Mouse (Mus musculus): ENCODE data around the gene Ngf. TPM values are rescaled to one million over a fixed set of nuclear protein-coding genes. Genes with fewer than 3 reads are reported as not detected.

The Ngf gene
- polyA plus RNA-seq, 1 experiment, result 1.1 TPM

- Histone ChIP-seq H3K9ac (ENCODE audit: low read depth, poor library complexity, severe bottlenecking) (no peak overlapping the region), H3K4me1 (ENCODE audit: control insufficient read depth, insufficient read depth, low read length) (no peaks in the 10 kb centered on the region), H3K27me3 (ENCODE audit: control insufficient read depth, insufficient read depth, low read length, poor library complexity, severe bottlenecking) (0 out of 2 replicates have a peak, but pooled peaks cover 1% of the 10 kb centered on the region), H3K36me3 (ENCODE audit: control insufficient read depth, insufficient read depth, low read length, poor library complexity, severe bottlenecking) (no peaks in the 10 kb centered on the region), H3K9me3 (replicated peaks; ENCODE audit: control insufficient read depth, insufficient read depth, low read length, poor library complexity, severe bottlenecking) (no peaks in the 10 kb centered on the region), H3K27ac (ENCODE audit: insufficient read depth, low read length) (no peak overlapping the region), H3K4me3 (ENCODE audit: low read depth, low read length) (no peak overlapping the region)
- TF ChIP-seq EP300 (IDR thresholded peaks at IDR 0.05; ENCODE audit: insufficient read depth, low read depth, low read length), result no peak
- no peak for TF ChIP-seq CTCF (IDR thresholded peaks at IDR 0.05; ENCODE audit: low read depth, low read length)
- no peak for TF ChIP-seq POLR2A (IDR thresholded peaks at IDR 0.05; ENCODE audit: insufficient read depth, low read length)
These were observed 39.9 kb downstream of the Ngf start for GRCm38 (mm10) chr3:102509601-102510000.

GRCm38 (mm10) chr3:102516937-102517336 is 47.2 kb downstream of the Ngf start:
- Histone ChIP-seq H3K4me1 (ENCODE audit: control insufficient read depth, insufficient read depth, low read length) (no peaks in the 10 kb centered on the region), H3K27me3 (ENCODE audit: control insufficient read depth, insufficient read depth, low read length, poor library complexity, severe bottlenecking) (no peaks in the 10 kb centered on the region), H3K9ac (ENCODE audit: low read depth, poor library complexity, severe bottlenecking) (no peak overlapping the region), H3K4me3 (ENCODE audit: low read depth, low read length) (no peak overlapping the region), H3K9me3 (replicated peaks; ENCODE audit: control insufficient read depth, insufficient read depth, low read length, poor library complexity, severe bottlenecking) (no peaks in the 10 kb centered on the region), H3K27ac (ENCODE audit: insufficient read depth, low read length) (no peak overlapping the region), H3K36me3 (ENCODE audit: control insufficient read depth, insufficient read depth, low read length, poor library complexity, severe bottlenecking) (no peaks in the 10 kb centered on the region)
- TF ChIP-seq EP300 (IDR thresholded peaks at IDR 0.05; ENCODE audit: insufficient read depth, low read depth, low read length) (no peak), CTCF (IDR thresholded peaks at IDR 0.05; ENCODE audit: low read depth, low read length) (no peak), POLR2A (IDR thresholded peaks at IDR 0.05; ENCODE audit: insufficient read depth, low read length) (no peak)

- TF ChIP-seq EP300 (IDR thresholded peaks at IDR 0.05; ENCODE audit: insufficient read depth, low read depth, low read length) (no peak), POLR2A (IDR thresholded peaks at IDR 0.05; ENCODE audit: insufficient read depth, low read length) (no peak), CTCF (IDR thresholded peaks at IDR 0.05; ENCODE audit: low read depth, low read length) (no peak)
These were observed 51.3 kb downstream of the Ngf start for GRCm38 (mm10) chr3:102521061-102521460.

GRCm38 (mm10) chr3:102523711-102524110 is 54.0 kb downstream of the Ngf start:
- TF ChIP-seq CTCF (IDR thresholded peaks at IDR 0.05; ENCODE audit: low read depth, low read length), result no peak
- TF ChIP-seq POLR2A (IDR thresholded peaks at IDR 0.05; ENCODE audit: insufficient read depth, low read length), result no peak
- TF ChIP-seq EP300 (IDR thresholded peaks at IDR 0.05; ENCODE audit: insufficient read depth, low read depth, low read length), result no peak
- Histone ChIP-seq H3K36me3 (ENCODE audit: control insufficient read depth, insufficient read depth, low read length, poor library complexity, severe bottlenecking) (no peaks in the 10 kb centered on the region), H3K27ac (ENCODE audit: insufficient read depth, low read length) (no peak overlapping the region), H3K27me3 (ENCODE audit: control insufficient read depth, insufficient read depth, low read length, poor library complexity, severe bottlenecking) (no peaks in the 10 kb centered on the region), H3K4me1 (ENCODE audit: control insufficient read depth, insufficient read depth, low read length) (no peaks in the 10 kb centered on the region), H3K4me3 (ENCODE audit: low read depth, low read length) (no peak overlapping the region), H3K9ac (ENCODE audit: low read depth, poor library complexity, severe bottlenecking) (no peak overlapping the region), H3K9me3 (replicated peaks; ENCODE audit: control insufficient read depth, insufficient read depth, low read length, poor library complexity, severe bottlenecking) (no peaks in the 10 kb centered on the region)

More at GRCm38 (mm10) chr3:102521061-102521460, 51.3 kb downstream of the Ngf start:
- H3K9ac ChIP-seq (ENCODE audit: low read depth, poor library complexity, severe bottlenecking), result no peak overlapping the region
- no peaks in the 10 kb centered on the region for H3K27me3 ChIP-seq (ENCODE audit: control insufficient read depth, insufficient read depth, low read length, poor library complexity, severe bottlenecking)
- no peaks in the 10 kb centered on the region for H3K36me3 ChIP-seq (ENCODE audit: control insufficient read depth, insufficient read depth, low read length, poor library complexity, severe bottlenecking)
- no peak overlapping the region for H3K27ac ChIP-seq (ENCODE audit: insufficient read depth, low read length)
- no peaks in the 10 kb centered on the region for H3K9me3 ChIP-seq (replicated peaks; ENCODE audit: control insufficient read depth, insufficient read depth, low read length, poor library complexity, severe bottlenecking)
- H3K4me3 ChIP-seq (ENCODE audit: low read depth, low read length), result no peak overlapping the region
- H3K4me1 ChIP-seq (ENCODE audit: control insufficient read depth, insufficient read depth, low read length), result no peaks in the 10 kb centered on the region

- Histone ChIP-seq H3K27ac (ENCODE audit: insufficient read depth, low read length) (no peak overlapping the region), H3K9me3 (replicated peaks; ENCODE audit: control insufficient read depth, insufficient read depth, low read length, poor library complexity, severe bottlenecking) (no peaks in the 10 kb centered on the region), H3K4me3 (ENCODE audit: low read depth, low read length) (no peak overlapping the region), H3K36me3 (ENCODE audit: control insufficient read depth, insufficient read depth, low read length, poor library complexity, severe bottlenecking) (no peaks in the 10 kb centered on the region), H3K27me3 (ENCODE audit: control insufficient read depth, insufficient read depth, low read length, poor library complexity, severe bottlenecking) (no peaks in the 10 kb centered on the region), H3K4me1 (ENCODE audit: control insufficient read depth, insufficient read depth, low read length) (no peaks in the 10 kb centered on the region), H3K9ac (ENCODE audit: low read depth, poor library complexity, severe bottlenecking) (no peak overlapping the region)
- TF ChIP-seq POLR2A (IDR thresholded peaks at IDR 0.05; ENCODE audit: insufficient read depth, low read length), result no peak
- no peak for TF ChIP-seq EP300 (IDR thresholded peaks at IDR 0.05; ENCODE audit: insufficient read depth, low read depth, low read length)
- no peak for TF ChIP-seq CTCF (IDR thresholded peaks at IDR 0.05; ENCODE audit: low read depth, low read length)
These were observed 55.2 kb downstream of the Ngf start for GRCm38 (mm10) chr3:102524951-102525350.

GRCm38 (mm10) chr3:102525856-102526255 is 56.1 kb downstream of the Ngf start:
- Histone ChIP-seq H3K36me3 (ENCODE audit: control insufficient read depth, insufficient read depth, low read length, poor library complexity, severe bottlenecking) (no peaks in the 10 kb centered on the region), H3K27me3 (ENCODE audit: control insufficient read depth, insufficient read depth, low read length, poor library complexity, severe bottlenecking) (no peaks in the 10 kb centered on the region), H3K27ac (ENCODE audit: insufficient read depth, low read length) (no peak overlapping the region), H3K9ac (ENCODE audit: low read depth, poor library complexity, severe bottlenecking) (no peak overlapping the region), H3K4me3 (ENCODE audit: low read depth, low read length) (no peak overlapping the region), H3K9me3 (replicated peaks; ENCODE audit: control insufficient read depth, insufficient read depth, low read length, poor library complexity, severe bottlenecking) (no peaks in the 10 kb centered on the region), H3K4me1 (ENCODE audit: control insufficient read depth, insufficient read depth, low read length) (no peaks in the 10 kb centered on the region)
- TF ChIP-seq EP300 (IDR thresholded peaks at IDR 0.05; ENCODE audit: insufficient read depth, low read depth, low read length) (no peak), POLR2A (IDR thresholded peaks at IDR 0.05; ENCODE audit: insufficient read depth, low read length) (no peak), CTCF (IDR thresholded peaks at IDR 0.05; ENCODE audit: low read depth, low read length) (no peak)

Data from ES-Bruce4 (cell line).